Mouse (Mus musculus): ENCODE measurements at regions not wholly inside any gene's neighbourhood (a gene's known extent, or its start where the extent isn't known, plus 50 kb on each side); places are given as distances from the start of the nearest gene placed in this dataset.

DNA sequence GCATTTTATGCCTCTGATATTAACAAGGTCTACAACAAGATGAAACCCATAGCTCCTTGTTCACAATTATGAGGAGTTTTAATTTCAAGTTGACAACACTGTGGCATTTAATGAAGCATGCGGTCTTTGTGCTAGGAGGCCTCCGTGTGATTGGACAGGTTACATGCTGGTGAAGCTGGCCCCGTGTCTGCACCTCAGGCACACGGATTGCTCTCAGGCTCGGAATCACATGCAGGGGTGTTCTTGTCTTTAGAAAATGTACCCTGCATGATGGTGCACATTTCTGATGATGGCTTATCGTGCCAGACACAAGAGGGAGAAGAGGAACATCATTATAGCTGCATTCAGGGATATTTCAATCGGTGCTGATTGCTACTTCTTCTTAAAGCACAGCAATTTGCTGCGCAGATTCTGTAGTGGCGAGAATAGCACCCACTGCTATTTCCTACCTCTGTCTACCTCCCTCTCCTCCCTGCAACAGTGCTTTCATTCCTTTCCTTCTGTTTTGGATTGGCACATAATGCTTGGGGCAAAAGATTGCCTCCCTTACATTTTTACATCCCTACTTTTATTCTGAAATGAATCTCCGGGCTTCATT lies 454.9 kb upstream of the Tle4 start:
- DNase-seq (ENCODE audit: low spot score), result peak; percentile 8

DNA sequence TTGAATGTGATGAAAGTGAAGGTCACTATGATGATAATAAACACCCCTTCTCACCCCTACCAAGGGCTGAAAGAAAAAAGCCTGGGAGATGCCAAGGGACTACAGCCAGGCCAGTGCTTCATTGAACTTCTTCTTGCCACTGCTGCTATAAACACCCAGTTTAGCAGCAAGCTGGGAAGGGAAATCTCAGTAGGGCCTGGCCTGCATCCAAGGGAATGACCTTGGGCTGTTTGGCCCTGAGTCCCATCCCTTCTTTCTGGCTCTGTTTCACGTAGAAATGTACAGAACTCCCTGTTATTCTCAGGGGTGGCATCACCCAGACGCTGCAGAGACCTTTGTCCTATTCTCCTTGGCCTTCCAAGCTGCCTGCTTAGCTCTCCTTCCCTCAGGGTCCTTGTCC lies 450.0 kb upstream of the Tle4 start:
- no peak for DNase-seq (ENCODE audit: low spot score)

DNA sequence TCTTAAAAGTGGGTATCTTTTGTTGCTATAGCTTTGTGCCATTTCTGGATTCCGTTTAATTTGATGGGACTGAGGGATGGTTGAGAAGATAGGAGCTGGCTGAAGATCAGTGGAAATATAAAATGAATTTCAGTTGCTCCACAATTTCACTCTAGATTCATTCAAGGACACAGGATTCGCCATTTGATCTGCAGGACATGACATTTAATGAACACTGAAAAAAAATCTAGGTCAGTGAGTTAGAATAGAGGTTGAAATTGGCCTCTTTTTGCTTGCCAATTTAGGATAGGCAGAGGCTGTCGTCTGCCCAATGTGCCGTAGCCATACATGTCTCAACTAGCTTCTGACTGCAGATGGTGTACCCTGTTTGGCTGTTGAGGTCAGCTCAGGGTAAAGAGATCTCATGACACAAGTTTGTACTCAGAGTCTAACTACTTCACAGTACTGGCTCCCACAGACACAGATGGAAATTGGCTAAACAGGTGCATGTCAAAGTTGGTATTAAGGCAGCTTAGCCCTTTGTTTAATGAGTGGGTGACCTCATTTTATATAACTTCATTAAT lies 449.5 kb upstream of the Tle4 start:
- no peak for DNase-seq (ENCODE audit: low spot score)

DNA sequence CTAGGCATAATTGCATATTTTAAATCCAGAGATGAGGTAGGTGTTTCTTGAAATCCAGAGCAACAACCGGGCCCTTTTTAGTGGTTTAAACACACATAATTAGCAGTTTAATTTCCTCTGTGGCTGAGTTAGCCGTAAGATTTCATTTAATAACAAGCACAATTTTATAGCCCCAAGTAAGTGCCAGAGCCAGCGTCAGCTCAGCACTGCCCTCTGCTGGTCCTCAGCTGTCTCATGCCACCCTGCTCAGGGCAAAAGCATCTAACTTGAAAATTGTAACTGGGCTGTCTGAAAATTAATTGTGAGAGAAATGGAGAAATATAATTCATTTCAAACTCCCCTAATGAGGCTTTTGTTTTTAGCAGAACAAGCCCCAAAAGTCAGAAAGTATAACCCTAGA lies 437.7 kb upstream of the Tle4 start:
- peak; percentile 79 for DNase-seq (ENCODE audit: low spot score)

DNA sequence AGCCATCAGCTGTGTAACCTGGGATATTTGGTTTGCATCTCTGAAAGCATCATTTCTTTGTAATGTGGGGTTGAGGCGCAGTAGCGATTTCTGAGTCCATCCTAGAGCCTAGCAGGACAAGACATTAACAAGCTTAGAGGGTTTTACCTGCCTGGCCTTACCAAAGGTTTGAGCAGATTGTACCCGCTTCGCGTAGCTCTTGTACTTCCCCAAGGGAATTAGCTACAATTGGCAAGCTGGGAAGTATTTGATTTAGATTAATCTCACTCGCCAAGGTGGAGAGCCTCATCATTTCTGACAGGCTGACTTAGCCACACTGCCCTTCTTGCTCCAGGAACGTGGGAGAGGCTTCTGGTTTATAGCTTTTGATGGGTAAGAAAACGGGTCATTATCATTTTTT lies 436.1 kb upstream of the Tle4 start:
- DNase-seq (ENCODE audit: low spot score), result no peak

DNA sequence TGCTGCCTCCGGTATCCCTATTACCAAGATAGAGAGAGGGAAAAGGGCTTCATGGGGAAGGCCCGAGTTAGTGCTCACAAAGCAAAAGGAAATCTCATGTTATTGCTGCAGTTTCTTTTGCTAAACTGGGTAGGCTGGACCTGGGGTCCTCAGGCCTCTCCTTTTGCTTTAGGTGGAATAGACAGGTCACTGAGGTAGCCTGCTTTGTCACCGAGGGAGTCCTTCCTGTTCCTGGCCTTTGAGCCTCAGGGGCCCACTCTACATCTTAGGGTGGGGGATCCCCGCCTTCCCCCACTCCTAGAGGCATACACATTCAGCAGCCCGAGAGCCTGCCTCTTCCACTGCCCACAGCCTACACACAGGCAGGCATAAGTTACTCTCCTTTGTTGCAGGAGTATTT lies 435.5 kb upstream of the Tle4 start:
- no peak for DNase-seq (ENCODE audit: low spot score)

DNA sequence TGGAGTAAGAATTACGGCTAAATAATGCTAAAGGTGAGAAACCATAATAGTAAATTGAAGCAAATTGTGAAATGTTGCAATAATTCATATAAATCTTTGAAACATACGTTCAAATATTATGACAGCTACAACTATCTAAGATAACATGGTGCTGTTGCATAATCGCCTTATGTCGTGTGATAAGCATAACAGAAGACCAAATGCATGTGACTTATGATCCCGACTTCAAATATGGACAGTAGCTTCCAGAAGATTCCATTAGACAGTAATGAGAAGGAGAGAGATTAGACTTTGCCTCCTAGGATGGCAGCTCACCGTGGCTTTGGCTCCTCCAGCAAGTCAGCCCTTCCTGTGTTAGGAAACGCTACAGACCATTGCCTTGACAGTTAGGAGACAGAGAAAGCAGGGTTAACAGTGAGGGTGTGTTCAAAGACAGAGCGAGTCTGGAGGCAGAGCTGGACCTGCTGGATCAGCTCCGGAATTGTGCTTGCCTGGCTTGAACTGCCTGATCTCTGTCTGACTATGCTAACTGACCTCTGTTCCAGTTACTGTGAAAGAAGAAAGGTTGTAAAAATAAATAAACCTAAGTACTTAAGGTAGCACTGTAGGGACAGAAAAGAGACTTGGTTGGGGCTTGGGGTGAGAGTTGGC lies 434.6 kb upstream of the Tle4 start:
- no peak for DNase-seq (ENCODE audit: low spot score)

DNA sequence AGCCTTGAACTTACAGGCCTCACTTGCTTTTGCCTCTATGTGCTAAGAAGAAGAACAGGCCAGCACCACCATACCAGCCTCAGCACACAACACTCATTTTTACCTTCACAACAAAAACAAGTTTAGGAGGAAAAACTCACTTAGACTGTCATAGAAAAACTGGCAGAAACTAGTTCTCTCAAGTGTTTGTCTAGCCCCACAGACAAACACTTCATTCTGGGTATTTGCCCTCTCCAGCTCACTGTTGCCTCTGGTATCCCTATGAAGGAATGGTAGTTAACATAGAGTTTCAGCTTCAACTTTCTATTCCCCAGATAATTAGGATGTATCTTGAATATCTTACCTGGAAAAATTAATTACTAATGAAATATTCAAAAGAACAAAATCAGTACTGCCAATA lies 433.6 kb upstream of the Tle4 start:
- DNase-seq (ENCODE audit: low spot score), result no peak

DNA sequence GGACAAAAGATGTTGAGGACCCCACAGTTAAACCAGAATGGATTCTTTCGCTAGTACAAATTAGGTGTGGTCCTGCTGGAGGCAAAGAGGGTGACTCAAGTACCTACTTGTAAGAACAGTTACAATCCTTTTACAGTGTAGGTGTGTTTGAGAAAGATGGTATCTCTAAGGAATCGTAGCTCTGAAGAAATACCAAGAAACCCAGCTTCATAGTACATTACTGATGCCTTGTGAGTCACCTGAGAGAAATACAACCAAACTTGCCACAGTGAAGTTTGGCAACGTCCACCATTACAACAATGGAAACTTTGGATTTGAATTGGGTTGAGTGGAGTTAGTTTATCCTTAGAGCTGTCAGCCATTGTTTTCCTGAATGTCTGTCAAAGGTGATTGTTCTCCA lies 405.7 kb upstream of the Tle4 start:
- no peak for DNase-seq (ENCODE audit: low spot score)

DNA sequence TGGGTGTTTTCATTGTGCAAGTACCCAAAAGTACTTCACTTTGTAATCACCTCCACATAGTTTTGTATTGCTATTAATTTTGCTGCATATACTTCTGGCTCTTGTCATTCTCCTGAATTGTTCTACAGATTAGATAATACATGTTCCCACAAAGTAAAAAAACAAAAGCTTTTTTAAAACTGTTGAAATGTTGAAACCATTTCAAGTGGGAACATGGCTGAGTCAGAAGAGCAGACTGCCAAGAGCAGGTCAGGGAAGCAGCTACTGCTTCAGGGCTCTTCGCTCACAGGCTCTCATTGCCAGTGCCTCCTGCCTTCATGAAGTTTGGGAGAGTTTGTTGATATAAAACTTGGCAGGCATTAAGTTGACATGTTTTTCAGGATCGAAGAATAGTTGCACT lies 395.5 kb upstream of the Tle4 start:
- DNase-seq (ENCODE audit: low spot score), result no peak

DNA sequence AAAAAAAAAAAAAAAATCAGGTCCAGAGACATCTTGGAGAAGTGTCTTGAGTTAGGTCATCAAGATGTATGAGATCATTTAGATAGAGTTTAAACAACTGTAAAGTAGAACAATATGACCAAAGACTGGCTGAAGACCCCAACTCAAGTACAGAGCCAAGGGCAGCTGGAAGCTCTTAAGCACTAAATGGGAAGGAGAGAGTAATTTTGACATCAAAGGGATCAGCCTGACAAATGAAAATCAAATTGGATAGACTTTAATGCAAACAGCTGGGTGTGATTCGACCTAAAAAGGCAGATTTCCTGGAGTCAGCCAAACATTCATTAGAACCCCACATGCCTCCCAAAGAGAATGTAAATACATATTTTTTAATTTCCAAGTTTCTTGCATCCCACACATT lies 372.3 kb upstream of the Tle4 start:
- DNase-seq (ENCODE audit: low spot score), result no peak

DNA sequence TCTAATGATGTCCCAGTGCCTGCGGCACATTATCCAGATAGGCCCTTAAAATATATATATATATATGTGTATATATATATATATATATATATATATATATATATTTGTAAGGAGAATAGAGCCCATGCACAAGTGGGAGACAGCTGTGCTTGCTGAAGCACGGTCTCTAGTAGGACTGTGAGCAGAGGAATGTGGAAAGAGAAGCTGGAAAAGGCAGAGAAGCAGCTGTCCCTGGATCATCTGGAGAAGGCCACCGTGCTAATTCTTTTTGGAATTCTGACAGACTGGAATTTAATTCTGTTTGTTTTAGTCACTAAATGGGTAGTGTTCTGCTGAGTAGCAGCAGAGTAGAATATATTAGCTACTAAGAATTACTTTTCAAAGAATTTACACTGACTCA lies 370.4 kb upstream of the Tle4 start:
- no peak for DNase-seq (ENCODE audit: low spot score)

DNA sequence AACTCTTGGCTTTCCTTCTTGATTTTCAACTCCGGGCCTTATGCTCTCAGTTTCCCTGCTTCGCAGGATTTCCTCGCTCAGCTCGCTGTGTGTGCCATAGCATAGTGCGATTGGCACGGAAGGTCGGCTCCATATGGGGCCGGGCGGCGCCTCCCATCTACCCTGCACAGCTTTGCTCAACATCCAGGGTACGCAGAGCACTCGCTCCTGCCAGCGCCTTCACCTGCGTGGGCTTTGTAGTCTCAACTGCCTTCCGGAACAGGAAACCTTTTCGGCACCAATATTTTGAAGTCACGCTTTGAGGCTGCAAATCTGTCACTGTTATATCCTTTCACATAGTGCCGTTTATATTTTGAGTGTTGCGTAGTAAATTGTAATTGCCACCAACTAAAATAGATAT lies 359.9 kb upstream of the Tle4 start:
- peak; percentile 7 for DNase-seq (ENCODE audit: low spot score)

DNA sequence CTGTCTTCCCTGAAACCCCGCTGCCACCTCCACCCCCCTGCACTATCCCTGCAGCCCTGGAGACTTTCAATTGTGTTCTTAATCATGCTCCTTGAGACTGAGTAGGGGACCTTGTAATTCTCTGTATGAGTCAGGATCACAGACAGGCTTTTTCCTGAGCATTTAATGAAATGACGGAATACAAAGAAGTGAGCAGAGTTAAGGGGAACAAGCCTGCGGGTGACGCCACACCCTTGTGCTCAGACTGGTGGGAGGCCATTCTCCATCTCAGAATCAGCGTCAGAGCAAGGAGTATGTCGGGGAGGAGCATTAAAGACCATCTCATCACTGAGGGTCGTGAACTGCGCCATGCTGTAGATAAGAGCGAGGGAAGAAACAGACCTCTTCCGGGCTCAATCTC lies 359.3 kb upstream of the Tle4 start:
- no peak for DNase-seq (ENCODE audit: low spot score)

DNA sequence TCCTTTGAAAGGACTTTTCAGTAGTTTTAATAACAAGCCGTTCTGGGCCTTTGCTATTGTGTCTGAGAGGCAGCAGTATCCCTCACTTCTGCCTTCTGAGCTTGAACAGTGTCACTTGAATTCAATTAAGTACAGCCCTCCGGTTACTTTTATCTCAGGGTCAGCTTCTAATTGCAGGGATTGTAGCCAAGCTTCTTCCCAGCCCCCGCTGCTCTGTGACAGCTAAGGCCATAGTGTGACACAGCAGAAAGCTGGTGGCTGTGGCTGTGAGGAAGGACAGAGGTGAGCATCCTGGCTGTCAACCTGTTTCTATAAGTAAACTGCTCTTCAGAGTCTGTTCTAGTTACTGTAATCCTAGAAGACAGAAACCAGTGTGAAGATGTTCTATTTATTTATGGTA lies 358.5 kb upstream of the Tle4 start:
- no peak for DNase-seq (ENCODE audit: low spot score)

DNA sequence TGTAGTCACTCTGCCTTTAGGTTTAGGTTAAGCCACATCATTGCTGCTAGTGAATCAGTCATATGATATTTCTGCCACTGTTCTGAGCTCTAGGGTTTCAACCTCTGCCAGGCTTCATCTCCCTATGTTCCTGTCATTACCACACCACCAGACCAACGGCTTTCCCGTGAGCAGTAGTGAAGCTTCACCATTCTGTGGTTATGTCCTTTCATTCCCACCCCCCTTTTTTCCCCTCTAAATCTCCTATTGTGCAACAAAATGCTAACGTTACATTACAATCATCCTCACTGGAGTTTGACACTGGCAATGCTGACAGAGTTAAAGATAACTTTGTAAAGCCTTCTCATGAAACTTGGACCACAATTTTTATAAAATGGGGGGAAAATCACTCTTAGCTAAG lies 358.1 kb upstream of the Tle4 start:
- no peak for DNase-seq (ENCODE audit: low spot score)

DNA sequence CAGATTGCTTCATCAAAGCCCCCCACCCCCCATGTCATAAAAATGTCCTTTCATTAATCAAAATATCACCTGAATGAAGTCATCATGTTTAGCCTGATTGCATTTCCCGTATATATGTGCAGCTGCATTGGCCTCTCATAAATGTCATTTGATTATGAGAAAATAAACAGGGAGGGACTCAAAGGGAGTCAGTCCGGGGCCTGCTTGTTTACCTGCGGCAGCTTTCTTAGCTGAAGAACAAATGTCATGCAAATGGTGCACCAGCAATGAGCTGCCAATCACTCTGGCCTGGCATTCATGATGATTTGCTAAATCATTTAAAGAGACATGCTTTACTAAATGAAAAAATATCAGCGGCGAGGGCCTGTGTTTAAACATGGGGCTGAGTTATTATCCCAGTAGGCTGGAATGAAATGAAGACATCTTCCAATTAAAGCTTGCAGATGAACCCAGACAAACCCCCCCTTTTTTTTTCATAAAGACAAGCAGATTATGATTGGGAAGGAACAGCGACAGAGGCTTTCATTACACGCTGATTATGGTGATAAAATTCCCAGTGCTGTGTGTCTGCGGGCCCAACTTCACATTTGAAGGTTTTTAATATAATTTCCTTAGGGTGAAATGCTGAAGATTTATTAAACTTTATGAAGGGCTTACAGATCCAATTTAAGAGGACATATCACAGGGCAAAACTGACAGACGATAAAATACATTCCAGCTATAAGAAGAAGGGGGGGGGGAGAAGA lies 342.5 kb upstream of the Tle4 start:
- DNase-seq (ENCODE audit: low spot score), result no peak

DNA sequence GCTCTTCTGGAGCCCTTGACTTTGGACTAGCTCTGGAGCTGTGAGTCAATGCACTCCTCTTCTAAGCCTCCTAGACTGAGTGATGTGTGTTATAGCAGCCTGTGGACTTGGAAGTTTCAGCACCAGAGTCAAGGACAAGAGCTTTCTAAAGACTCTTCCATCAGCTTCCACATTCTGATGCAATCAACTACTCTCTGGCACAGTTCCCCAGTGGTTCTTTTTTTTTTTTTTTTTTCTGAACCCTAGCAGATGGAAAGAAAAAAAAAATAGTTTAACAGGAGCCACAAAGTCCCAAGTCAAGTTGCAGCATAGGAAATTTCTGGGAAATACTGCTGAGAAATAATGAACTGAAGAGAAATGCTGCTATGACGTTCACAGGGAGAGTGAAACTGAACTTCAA lies 324.4 kb upstream of the Tle4 start:
- DNase-seq (ENCODE audit: low spot score), result no peak

DNA sequence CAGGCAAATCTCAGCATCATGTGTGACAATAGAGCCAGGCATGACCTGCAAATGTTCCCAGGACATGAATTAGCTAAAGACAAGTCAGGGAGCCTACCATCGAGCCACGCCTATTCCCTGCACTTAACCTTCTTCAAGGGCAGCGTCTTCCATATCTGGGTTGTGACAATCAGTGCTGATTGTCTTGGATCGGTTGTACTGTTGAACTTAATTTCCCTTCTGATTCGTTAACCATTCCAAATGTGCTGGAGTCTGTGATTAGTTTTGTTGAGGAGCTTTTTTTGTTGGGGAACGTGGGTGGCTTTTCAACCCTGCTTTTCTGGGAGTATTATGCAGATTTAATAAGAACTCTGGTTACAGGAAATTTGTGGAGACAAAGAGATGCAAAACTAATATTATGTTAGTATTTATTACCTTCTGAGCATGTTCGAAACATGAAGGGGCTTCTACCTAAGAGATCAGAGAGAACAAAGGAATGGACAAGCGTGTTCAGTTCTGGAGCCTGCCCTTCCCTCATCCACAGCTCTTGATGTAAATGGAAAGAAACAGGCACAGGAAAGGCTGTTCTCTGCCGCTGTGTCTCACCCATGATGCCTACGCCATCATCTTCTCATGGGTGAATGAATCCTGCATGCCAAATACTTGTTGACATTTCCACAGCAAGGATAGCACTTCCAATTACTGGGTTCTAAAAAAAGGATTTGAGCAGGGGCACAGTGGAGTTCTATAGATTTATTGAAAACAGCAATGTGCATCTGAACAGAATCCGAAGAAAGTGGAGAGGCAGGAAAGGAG lies 313.4 kb upstream of the Tle4 start:
- DNase-seq (ENCODE audit: low spot score), result no peak

DNA sequence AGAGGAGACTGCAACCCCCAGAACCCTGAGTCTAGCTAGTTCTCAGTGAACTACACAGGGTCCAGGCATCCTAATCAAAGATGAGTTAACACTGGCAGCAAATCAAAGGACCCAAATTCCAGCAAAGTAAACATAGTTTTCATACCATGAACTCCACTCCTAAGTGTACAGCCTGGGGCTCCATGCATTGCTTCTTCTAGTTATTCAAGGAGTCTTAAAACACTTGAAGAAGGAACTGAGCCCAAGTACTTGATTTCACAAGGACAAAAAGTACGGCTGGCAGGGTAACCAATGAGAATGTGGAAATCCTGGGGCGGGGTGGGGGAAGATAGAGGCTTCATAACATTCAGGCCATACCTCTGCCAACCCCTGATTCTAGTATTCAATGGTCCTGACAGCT lies 297.0 kb upstream of the Tle4 start:
- DNase-seq (ENCODE audit: low spot score), result no peak

DNA sequence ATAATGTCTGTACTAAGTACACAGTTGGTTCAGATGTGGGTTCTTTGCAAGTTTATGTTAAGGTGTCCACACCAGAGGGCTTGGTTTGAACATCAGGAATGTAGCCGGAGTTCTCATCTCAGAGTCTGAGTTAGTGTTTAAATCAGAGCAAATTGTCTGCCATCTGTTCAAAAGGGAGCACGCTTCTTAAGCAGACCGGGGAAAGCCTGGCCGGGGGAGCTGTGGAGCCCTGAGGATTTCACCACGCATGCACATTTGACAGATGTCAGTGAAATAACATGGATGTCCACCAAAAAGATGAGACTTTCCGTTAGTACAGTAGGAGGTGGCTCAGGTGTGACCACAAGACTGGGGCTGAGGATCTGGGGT lies 294.5 kb upstream of the Tle4 start:
- DNase-seq (ENCODE audit: low spot score), result peak; percentile 6

DNA sequence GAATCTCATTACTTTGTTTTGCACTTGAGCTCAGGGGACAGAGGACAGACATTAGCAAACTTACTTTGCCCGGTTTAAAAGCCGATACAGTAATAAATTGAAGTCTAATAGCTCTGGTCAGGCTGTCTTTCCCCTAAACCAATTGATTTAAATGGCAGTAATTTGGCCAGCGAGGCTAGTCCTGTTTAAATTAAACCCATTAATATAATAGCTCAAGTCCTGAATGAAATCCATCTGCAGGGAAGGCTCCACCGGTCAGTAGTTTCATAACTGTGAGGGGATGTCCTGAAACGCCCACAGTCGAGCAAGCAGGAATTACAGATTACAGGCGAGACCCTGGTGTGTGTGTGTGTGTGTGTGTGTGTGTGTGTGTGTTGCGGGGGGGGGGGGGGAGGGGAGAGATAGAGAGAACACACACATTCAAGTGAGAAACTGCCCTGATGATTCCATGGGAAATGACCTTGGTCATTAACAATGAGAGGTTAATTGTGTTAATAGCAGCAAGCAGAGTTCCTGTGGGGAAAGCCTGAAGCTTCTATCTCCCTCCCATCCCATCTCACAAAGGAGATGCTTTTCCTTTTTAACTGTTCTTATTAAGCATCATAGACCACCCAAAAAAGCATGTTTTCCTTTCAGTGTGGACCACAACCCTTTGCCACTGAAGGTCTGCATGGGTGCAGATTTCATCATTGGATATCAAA lies 294.0 kb upstream of the Tle4 start:
- DNase-seq (ENCODE audit: low spot score), result no peak

All from layer of hippocampus, adult 11-12 months (tissue).